Comparison of ENCODE assay signal across 9 mouse cellular contexts in genomic region chr1:192912101-192912728, GRCm38 (mm10). TPM values are rescaled to one million over a fixed set of nuclear protein-coding genes. Genes with fewer than 3 reads are reported as not detected.
DNase-seq lines count a peak whose midpoint lies in the region; ATAC-seq and TF ChIP-seq lines count a peak whose summit lies in the region.
"Had no signal": no experiment of that assay in that cellular context is flagged by ENCODE, and none has a peak within 500 bp of the region (broad histone marks: within the 10 kb centered on the region; RNA-seq: fewer than 3 reads in every experiment).

No protein-coding gene starts in this region.

- H3K4me3 ChIP-seq in kidney, embryonic 15.5 days (replicated peaks): no peak overlapping the region
- H3K4me3 ChIP-seq in MEL (ENCODE audit: control insufficient read depth in 1 of 2, insufficient read depth in 1 of 2, low read depth in 2 of 2, low read length in 2 of 2): no peak overlapping the region
- H3K4me3 ChIP-seq: limb, embryonic 15.5 days had no signal

- no peak overlapping the region for H3K27ac ChIP-seq in kidney, embryonic 15.5 days
- no peak overlapping the region for H3K27ac ChIP-seq in MEL (ENCODE audit: control insufficient read depth, low read depth, low read length)
- H3K27ac ChIP-seq: limb, embryonic 15.5 days had no signal

- no peak overlapping the region for H3K4me2 ChIP-seq in kidney, embryonic 15.5 days
- H3K4me2 ChIP-seq: limb, embryonic 15.5 days had no signal

- TF ChIP-seq EP300 in MEL (IDR thresholded peaks at IDR 0.05; ENCODE audit: low read depth in 1 of 2, low read length in 2 of 2): no peak

- TF ChIP-seq CTCF in MEL (IDR thresholded peaks at IDR 0.05 in 2 of 3, conservative IDR thresholded peaks at IDR 0.05 in 1 of 3; ENCODE audit: control insufficient read depth in 1 of 3, insufficient read depth in 1 of 3, low read depth in 2 of 3, low read length in 3 of 3, poor library complexity in 1 of 3, severe bottlenecking in 1 of 3): peak in 1 of 3 experiments; percentile 35; a peak in 1 of 6 replicates

- 72% methylated on average over 3 of the region's 3 CpGs for WGBS in kidney, embryonic 15.5 days

- H3K9ac ChIP-seq in kidney, embryonic 15.5 days: no peak overlapping the region
- H3K9ac ChIP-seq in MEL (ENCODE audit: control insufficient read depth, low read depth, low read length, poor library complexity, severe bottlenecking): no peak overlapping the region
- H3K9ac ChIP-seq: limb, embryonic 15.5 days had no signal

- H3K27me3 ChIP-seq in kidney, embryonic 15.5 days: no peaks in the 10 kb centered on the region
- no peaks in the 10 kb centered on the region for H3K27me3 ChIP-seq in MEL (ENCODE audit: control insufficient read depth in 1 of 2, insufficient read depth in 2 of 2, low read length in 2 of 2)
- H3K27me3 ChIP-seq: limb, embryonic 15.5 days had no signal

- H3K9me3 ChIP-seq in kidney, embryonic 15.5 days (replicated peaks): no peaks in the 10 kb centered on the region
- no peaks in the 10 kb centered on the region for H3K9me3 ChIP-seq in MEL (replicated peaks; ENCODE audit: insufficient read depth, low read length)
- H3K9me3 ChIP-seq: limb, embryonic 15.5 days had no signal

- no peak for ATAC-seq in kidney, embryonic 15.5 days (replicated peaks; ENCODE audit: low FRiP score)

- no peaks in the 10 kb centered on the region; the same call in 1 of the 2 replicates for H3K36me3 ChIP-seq in kidney, embryonic 15.5 days
- no peaks in the 10 kb centered on the region for H3K36me3 ChIP-seq in MEL (ENCODE audit: control insufficient read depth in 1 of 2, insufficient read depth in 2 of 2, low read length in 2 of 2)
- H3K36me3 ChIP-seq: limb, embryonic 15.5 days had no signal

- no peaks in the 10 kb centered on the region for H3K4me1 ChIP-seq in kidney, embryonic 15.5 days
- H3K4me1 ChIP-seq in MEL (ENCODE audit: control insufficient read depth in 1 of 2, insufficient read depth in 2 of 2, low read length in 2 of 2): no peaks in the 10 kb centered on the region
- H3K4me1 ChIP-seq: limb, embryonic 15.5 days had no signal

- peak; percentile 15 for DNase-seq in cerebellum, adult 9-10 months
- no peak for DNase-seq in cerebellum, adult 8-10 months
- DNase-seq in kidney, adult 9 months: peak; percentile 36
- no peak for DNase-seq in MEL (ENCODE audit: low read depth, low spot score)
- peak; percentile 23 for DNase-seq in kidney, postnatal 14 days
- DNase-seq in frontal cortex, adult 2 months (ENCODE audit: extremely low spot score in 1 of 2, low spot score in 1 of 2): no peak
- no peak for DNase-seq in layer of hippocampus, adult 11-12 months (ENCODE audit: low spot score)

- H3K79me2 ChIP-seq in MEL (ENCODE audit: control insufficient read depth, insufficient read depth, low read length, poor library complexity): no peaks in the 10 kb centered on the region

- TF ChIP-seq POLR2A in MEL (IDR thresholded peaks at IDR 0.05; ENCODE audit: control insufficient read depth in 1 of 2, insufficient read depth in 1 of 2, low read depth in 1 of 2, low read length in 2 of 2, poor library complexity in 1 of 2): no peak

- peak; percentile 32 for TF ChIP-seq RAD21 in MEL (IDR thresholded peaks at IDR 0.05; ENCODE audit: low read depth, low read length)

TF ChIP-seq in MEL, 35 proteins besides CTCF, POLR2A, EP300 and RAD21:
- peak; percentile 9; the same call in 1 of the 2 replicates for TF ChIP-seq SMC3 (IDR thresholded peaks at IDR 0.05; ENCODE audit: low read depth, low read length)
- no peak for TF ChIP-seq USF1 (IDR thresholded peaks at IDR 0.05; ENCODE audit: low read depth, low read length)

RNA-seq across cellular contexts. Expression of gene Sertad4, which starts 56.7 kb away (rescaled TPM):
- polyA plus RNA-seq in kidney, embryonic 15.5 days (2015; fragmentation: Nextera tagmentation; extraction: Ambion mirVana): 22.9 TPM in 2 replicates
- not detected in 2 replicates for total RNA-seq in MEL (2012; rRNA removed)
- not detected for polyA plus RNA-seq in MEL (2012; ENCODE audit: insufficient read depth in 1 of 2, insufficient read length in 2 of 2, low read depth in 1 of 2, low replicate concordance in 2 of 2, missing spikeins in 1 of 2)
- polyA plus RNA-seq in frontal cortex, adult 2 months (2012; rRNA removed): 19.1 and 23.5 TPM in 2 replicates

Comparison
In these comparisons a context has a peak if more than half of its experiments do, and no peak if none do; other contexts are left out.
1. DNase-seq: peak in cerebellum, adult 9-10 months (single experiment), kidney, adult 9 months (single experiment) and kidney, postnatal 14 days (single experiment); none in cerebellum, adult 8-10 months (single experiment), MEL (single experiment), frontal cortex, adult 2 months (0 of 2) and layer of hippocampus, adult 11-12 months (single experiment).
2. RNA of gene Sertad4, which starts 56.7 kb away (polyA plus RNA-seq): 22.9 TPM in kidney, embryonic 15.5 days and 19.1 to 23.5 TPM in frontal cortex, adult 2 months; not detected in MEL; every median in the first group is over 10 times any median in the second.